Mouse (Mus musculus) hindbrain, embryonic 10.5 days (tissue): ENCODE results near the gene Zic5. TPM values are rescaled to one million over a fixed set of nuclear protein-coding genes. Genes with fewer than 3 reads are reported as not detected.

Source experiments
- DNase-seq: peaks from one replicate; pipeline ENCODE4 v3.0.0-alpha.2; 2017; ENCODE audit warnings: low spot score
- H3K27ac ChIP-seq: fragments of 300-500 bp; sonication (generic); 2 replicates; pipeline ENCODE4 v1.5.1; 2016; ENCODE audit warnings: mild to moderate bottlenecking, moderate library complexity
- H3K27me3 ChIP-seq: fragments of 300-500 bp; sonication (generic); 2 replicates; pipeline ENCODE4 v1.6.1; 2016; ENCODE audit warnings: mild to moderate bottlenecking; ENCODE audit not compliant: poor library complexity, insufficient read depth, severe bottlenecking
- H3K36me3 ChIP-seq: fragments of 300-500 bp; sonication (generic); 2 replicates; pipeline ENCODE4 v1.6.1; 2016; ENCODE audit warnings: mild to moderate bottlenecking, moderate library complexity
- H3K4me1 ChIP-seq: fragments of 300-500 bp; sonication (generic); replicated peaks from 2 replicates; pipeline ENCODE4 v1.6.1; 2016; ENCODE audit warnings: mild to moderate bottlenecking
- H3K4me3 ChIP-seq: fragments of 300-500 bp; sonication (generic); 2 replicates; pipeline ENCODE4 v1.5.1; 2016; ENCODE audit warnings: mild to moderate bottlenecking, moderate library complexity
- H3K9me3 ChIP-seq: fragments of 300-500 bp; sonication (generic); 2 replicates; pipeline ENCODE4 v1.6.1; 2016; ENCODE audit warnings: mild to moderate bottlenecking, moderate library complexity
- WGBS: fragments of 180-500 bp; shearing (Covaris S2); methylation state at CpG from one replicate; pipeline ENCODE4 v1.1.7; 2016; 5-methylcytosine and 5-hydroxymethylcytosine counted together
- polyA plus RNA-seq: library from polyadenylated mRNA; unstranded; fragments of >200 nt; fragmentation: Nextera tagmentation; extraction: Ambion mirVana; gene quantifications from 2 replicates; pipeline ENCODE4 v1.2.1, GENCODE M21; 2016

Gene Zic5
- polyA plus RNA-seq, 1 experiment from 2014 or later, result 16.5 TPM

DNA sequence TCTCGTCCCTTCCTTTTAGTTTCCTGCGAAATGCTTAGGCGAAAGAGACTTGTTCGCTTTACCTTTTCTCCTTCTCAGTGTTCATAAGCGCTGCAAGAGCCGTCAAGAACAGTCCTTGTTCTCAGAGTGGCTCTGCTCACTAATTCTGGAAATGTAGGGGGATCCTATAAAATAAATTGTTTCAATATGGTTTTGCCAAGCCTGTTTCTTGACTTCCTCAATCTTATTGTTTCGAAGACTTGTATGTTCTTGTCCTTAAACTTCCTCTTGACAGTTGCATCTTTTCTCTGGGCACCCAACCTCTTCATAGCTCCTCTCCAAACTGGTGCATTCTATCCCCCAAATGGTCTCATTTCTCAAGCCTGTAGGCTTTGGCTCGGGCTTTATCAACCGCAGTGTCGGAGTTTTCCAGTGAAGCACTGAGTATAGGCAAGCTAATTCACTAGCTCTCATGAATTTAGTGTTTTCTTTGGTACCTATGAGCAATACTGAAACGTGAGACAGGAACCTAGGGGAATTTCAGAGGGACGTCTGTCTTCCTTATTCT lies 20.2 kb upstream of the Zic5 start:
- Histone ChIP-seq H3K4me3 (peak overlapping the region; percentile 41), H3K36me3 (no peaks in the 10 kb centered on the region; the same call in 1 of the 2 replicates), H3K9me3 (no peaks in the 10 kb centered on the region), H3K27me3 (peaks cover 99% of the 10 kb centered on the region), H3K4me1 (peaks cover 60% of the 10 kb centered on the region), H3K27ac (peak overlapping the region; percentile 77)
- peak; percentile 39 for DNase-seq
- WGBS, result under 1% methylated on average over 12 of the region's 12 CpGs

DNA sequence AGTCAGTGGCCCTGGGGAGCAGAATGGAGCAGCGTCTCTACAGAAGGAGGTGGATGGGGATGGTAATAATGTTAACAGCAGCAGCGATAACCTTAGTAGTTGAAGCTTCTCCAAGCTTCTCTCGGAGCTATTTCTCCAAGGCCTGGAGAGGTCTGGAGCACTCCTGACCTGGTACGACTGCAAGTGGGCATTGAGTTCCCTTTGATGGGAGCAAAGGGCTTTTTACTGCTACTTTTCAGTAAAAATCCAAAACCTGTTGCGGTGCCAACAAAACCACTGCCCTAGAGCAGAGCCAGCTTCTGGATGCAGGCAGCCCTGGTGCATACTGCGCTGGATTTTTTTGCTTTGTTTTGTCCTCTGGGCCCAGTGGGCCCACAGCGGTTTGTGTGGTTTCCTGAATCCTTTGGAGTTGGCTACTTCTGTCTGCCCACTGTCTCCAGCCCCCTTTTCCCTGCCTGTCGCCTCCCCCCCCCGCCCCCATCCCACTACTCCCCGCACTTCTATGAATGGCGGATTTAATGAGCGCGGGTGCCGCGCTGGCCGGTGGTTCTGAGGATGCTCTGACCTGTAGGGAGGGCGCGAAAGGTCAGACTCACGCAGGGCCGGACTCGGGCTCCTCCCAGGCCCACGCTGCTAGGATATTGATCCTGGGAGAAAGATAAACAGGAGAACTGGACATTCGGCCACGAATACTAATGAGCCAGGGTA lies 19.5 kb upstream of the Zic5 start:
- Histone ChIP-seq H3K4me3 (peak overlapping the region; percentile 41), H3K36me3 (no peaks in the 10 kb centered on the region; the same call in 1 of the 2 replicates), H3K27me3 (peaks cover 99% of the 10 kb centered on the region), H3K9me3 (no peaks in the 10 kb centered on the region), H3K4me1 (peaks cover 57% of the 10 kb centered on the region), H3K27ac (peak overlapping the region; percentile 77)
- WGBS, result under 1% methylated on average over 24 of the region's 24 CpGs
- DNase-seq, result peak; percentile 67

DNA sequence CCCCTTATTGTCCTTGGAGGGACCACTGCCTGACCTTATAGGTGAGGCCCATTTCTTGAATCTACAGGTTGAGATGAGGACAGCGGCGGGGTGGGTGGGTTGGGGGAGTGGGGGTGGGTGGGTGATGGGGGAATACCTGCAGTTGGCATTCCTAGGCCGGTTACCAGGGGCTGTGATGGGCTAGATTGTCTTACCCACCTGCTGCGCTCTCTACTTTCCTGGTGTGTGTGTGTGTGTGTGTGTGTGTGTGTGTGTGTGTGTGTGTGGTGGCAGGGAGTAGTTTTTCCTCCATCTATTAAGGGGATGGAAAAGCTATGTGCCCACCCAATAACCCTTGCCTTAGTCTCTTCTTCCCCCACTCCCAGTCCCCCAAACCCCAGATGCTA lies 19.0 kb upstream of the Zic5 start:
- peaks cover 2% of the 10 kb centered on the region; the same call in 1 of the 2 replicates for H3K36me3 ChIP-seq
- WGBS, result 5% methylated on average over 4 of the region's 4 CpGs
- peaks cover 53% of the 10 kb centered on the region for H3K4me1 ChIP-seq
- H3K27ac ChIP-seq, result peak overlapping the region; percentile 77
- H3K27me3 ChIP-seq, result peaks cover 99% of the 10 kb centered on the region
- no peaks in the 10 kb centered on the region for H3K9me3 ChIP-seq
- H3K4me3 ChIP-seq, result peak overlapping the region; percentile 41
- DNase-seq, result peak; percentile 24

DNA sequence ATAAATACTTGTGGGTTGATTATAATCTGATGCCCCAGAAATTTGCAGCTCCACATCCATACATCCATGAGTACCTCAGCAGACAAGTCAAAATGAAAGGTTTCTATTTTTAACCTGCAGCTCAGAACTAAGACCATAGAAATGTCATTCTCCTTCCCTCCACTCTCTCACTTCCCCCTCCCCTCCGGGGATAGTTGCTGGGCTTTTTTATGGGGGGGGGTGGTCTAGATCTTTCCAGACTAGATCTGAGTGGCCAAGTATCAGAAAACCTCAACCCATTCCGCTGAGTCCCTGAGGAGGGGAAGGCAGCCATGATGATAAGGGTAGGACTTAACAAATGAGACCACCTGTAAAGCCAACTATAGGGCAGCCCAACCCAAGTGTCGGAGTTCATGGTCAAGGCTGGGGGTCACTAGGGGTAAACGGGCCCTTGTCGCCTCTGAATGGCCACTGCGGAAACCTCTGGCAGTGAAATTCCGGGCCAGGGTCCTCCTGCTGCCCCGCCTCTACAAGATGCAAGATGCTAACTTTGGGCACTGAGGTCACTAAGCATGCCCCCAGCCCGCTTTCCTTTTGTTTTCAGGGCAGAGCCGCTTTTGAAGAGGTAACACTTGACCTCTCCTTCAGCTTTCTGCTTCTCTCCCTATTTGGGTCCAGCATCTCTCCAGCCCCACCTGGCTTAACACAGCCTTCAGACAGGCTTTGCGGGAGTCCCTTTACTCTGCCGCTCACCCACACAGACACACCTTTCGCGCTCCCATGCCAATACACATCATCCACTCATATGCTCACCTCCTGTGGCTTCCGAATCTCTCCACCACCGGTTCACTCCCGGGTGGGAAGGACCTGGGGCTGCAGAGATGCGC lies 18.3 kb upstream of the Zic5 start:
- WGBS, result 2% methylated on average over 18 of the region's 18 CpGs
- peak overlapping the region; percentile 77 for H3K27ac ChIP-seq
- H3K4me3 ChIP-seq, result peak overlapping the region; percentile 41
- H3K36me3 ChIP-seq, result peaks cover 7% of the 10 kb centered on the region
- peaks cover 98% of the 10 kb centered on the region for H3K27me3 ChIP-seq
- DNase-seq, result peak; percentile 60
- no peaks in the 10 kb centered on the region for H3K9me3 ChIP-seq
- peaks cover 54% of the 10 kb centered on the region for H3K4me1 ChIP-seq

DNA sequence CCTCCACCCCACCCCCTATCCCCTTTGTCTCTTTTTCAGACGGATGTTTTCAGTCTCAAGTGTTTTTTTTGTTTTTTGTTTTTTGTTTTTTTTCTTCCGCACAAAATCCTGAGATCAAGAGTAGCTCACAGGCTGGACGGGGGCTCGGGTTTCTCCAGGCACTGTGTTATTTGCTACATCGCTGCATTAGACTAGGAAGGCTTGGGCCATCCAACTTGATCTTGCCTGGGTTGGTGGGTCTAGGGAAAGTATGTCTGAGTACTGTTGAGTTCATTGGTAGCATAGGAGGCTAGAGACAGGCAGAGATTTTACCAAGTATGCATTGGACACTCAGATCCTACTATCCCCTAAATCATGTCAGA lies 17.5 kb upstream of the Zic5 start:
- H3K4me1 ChIP-seq, result peaks cover 59% of the 10 kb centered on the region
- peak overlapping the region; percentile 81 for H3K4me3 ChIP-seq
- peaks cover 12% of the 10 kb centered on the region for H3K36me3 ChIP-seq
- H3K27ac ChIP-seq, result peak overlapping the region; percentile 97
- 2% methylated on average over 5 of the region's 5 CpGs for WGBS
- H3K27me3 ChIP-seq, result peaks cover 98% of the 10 kb centered on the region
- no peaks in the 10 kb centered on the region for H3K9me3 ChIP-seq
- DNase-seq, result no peak

DNA sequence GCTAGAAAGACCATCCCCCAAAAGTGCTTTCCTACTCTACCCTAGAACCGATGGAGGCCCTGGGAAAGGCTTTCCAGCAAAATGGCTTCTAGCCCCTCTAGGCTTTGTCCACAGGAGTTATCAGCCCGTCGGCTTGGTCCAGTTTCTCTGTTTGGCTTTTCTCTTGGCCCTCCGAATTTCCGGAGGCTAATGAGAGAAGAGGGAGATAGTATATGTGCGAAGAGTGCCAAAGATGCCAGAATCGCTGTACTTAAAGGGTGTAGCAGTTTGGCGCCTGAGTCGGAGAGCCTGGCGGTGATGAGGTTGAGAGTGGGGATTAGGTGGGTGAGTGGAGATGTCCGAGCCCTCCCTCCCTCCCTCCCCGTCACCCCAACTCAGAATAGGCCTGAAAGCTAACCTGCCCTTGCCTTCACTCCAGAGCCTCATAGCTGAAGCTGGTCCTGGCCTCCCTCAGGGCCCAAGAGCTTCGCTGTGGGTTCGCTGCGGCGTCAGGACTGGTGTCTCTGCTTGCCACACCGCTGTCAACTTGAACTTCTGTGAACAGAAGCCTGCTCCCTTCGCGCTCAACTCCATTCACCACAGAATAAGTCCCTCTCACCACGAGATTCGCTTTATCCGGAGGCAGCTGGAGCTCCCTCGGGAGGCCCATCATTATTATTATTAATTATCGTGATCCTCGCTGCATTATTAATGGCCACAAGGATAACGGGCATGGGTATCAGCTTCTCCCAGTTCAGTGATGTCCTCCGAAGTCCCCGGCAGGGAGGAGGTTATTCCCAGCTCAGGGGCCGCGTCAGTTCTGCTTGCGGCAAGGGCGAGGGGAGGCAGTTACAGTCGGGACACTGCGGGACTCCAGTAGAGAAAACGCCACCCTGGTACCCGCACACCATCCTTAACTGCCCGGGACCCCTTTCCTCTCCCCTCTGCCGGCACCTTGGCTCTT lies 16.9 kb upstream of the Zic5 start:
- peak overlapping the region; percentile 97 for H3K27ac ChIP-seq
- peak overlapping the region; percentile 81 for H3K4me3 ChIP-seq
- H3K9me3 ChIP-seq, result no peaks in the 10 kb centered on the region
- H3K36me3 ChIP-seq, result peaks cover 12% of the 10 kb centered on the region
- WGBS, result under 1% methylated on average over 38 of the region's 38 CpGs
- peaks cover 59% of the 10 kb centered on the region for H3K4me1 ChIP-seq
- peak; percentile 73 for DNase-seq
- H3K27me3 ChIP-seq, result peaks cover 98% of the 10 kb centered on the region

DNA sequence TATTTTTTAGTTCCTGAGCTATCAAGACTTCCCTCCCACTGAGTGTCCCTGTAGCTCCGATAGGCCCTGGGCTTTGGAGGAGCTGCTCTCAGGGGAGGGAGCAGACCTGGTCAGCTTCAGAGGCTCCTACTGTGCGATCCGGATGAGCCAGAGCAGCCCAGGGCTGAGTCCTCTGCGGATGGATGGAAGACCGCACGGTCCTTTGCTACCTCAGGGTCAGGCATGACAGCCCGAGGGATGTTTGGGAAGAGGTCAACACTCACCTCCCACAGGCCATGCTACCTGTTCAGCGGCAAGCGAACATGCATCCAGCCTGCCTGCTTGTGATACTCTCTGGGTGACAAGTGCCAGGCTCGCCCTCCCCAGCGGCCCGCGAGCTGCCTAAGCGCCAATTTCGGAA lies 15.7 kb upstream of the Zic5 start:
- Histone ChIP-seq H3K27ac (peak overlapping the region; percentile 97), H3K4me3 (peak overlapping the region; percentile 81), H3K4me1 (peaks cover 62% of the 10 kb centered on the region), H3K9me3 (no peaks in the 10 kb centered on the region), H3K36me3 (peaks cover 20% of the 10 kb centered on the region), H3K27me3 (peaks cover 98% of the 10 kb centered on the region)
- peak; percentile 54 for DNase-seq
- 4% methylated on average over 15 of the region's 15 CpGs for WGBS

DNA sequence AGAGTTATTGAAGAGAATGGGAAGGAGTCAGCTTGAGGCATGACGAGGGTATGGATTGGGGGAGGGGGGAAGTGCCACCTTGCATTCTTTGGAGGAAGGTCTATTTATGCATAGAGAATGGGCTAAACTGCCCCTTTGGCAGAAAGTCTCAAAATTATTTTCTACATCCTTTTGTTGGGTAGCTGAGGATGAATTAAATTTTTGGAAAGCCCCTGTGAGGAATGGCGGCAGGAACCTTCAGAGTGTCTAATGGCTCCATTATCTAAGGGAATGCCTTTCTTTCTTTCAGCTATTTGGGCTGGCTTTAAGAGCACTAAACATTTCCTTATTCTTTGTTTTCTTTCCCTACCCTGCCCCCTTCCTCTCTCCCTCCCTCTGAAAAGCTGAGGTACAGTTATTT lies 14.9 kb upstream of the Zic5 start:
- Histone ChIP-seq H3K4me1 (peaks cover 64% of the 10 kb centered on the region), H3K27ac (peak overlapping the region; percentile 97), H3K9me3 (no peaks in the 10 kb centered on the region), H3K36me3 (peaks cover 24% of the 10 kb centered on the region), H3K4me3 (peak overlapping the region; percentile 81), H3K27me3 (peaks cover 98% of the 10 kb centered on the region)
- no peak for DNase-seq
- 6% methylated on average over 2 of the region's 2 CpGs for WGBS

DNA sequence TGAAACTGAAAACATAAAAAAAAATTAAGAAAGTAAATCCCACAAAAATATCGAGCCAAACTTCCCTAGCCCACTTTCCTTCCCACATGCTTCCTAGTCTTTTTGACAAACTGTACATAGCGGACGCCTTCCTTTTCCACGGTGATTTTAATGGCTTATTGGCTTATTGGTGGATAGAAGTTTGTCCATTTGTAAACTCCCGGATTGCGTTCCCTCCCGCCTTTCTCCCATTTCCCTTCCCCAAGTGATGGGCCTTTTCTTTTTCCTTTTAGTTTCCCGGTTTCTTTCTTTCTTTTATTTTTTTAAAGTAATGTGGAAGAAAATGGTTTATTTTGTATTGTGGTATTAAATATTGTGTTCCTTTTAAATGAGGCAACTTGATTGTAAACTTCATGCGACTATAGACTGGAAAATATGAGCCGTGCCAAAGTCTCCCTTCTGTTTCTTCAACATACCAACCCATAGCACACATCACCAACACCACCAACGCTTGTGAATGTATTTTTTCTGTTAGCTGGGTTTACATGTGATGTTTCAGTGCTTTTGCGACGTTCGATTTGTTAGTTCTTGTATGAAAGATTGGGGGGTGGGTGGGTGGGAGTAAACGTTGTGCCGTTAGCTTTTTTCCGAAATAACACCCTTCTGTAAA lies 14.1 kb upstream of the Zic5 start:
- 6% methylated on average over 17 of the region's 17 CpGs for WGBS
- Histone ChIP-seq H3K36me3 (peaks cover 24% of the 10 kb centered on the region), H3K4me1 (peaks cover 64% of the 10 kb centered on the region), H3K9me3 (no peaks in the 10 kb centered on the region), H3K27me3 (peaks cover 98% of the 10 kb centered on the region), H3K4me3 (peak overlapping the region; percentile 81), H3K27ac (peak overlapping the region; percentile 97)
- no peak for DNase-seq

DNA sequence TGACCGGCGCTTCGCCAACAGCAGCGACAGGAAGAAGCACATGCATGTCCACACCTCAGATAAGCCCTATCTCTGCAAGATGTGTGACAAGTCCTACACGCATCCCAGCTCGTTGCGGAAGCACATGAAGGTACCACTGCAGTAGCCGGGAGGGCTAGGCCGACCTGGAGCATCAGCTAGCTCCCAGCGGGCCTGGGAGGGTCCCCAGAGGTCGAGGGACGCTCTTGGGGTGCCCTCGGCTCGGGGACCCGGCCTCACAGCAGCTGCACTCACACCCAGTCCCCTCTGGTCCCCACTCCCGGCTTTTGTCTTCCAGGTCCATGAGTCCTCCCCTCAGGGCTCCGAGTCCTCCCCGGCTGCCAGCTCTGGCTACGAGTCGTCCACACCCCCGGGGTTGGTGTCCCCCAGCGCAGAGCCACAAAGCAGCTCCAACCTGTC lies 13.1 kb upstream of the Zic5 start:
- WGBS, result under 1% methylated on average over 22 of the region's 22 CpGs
- Histone ChIP-seq H3K4me1 (peaks cover 64% of the 10 kb centered on the region), H3K4me3 (peak overlapping the region; percentile 81), H3K9me3 (no peaks in the 10 kb centered on the region), H3K36me3 (peaks cover 24% of the 10 kb centered on the region), H3K27me3 (peaks cover 98% of the 10 kb centered on the region), H3K27ac (peak overlapping the region; percentile 97)
- DNase-seq, result peak; percentile 78

DNA sequence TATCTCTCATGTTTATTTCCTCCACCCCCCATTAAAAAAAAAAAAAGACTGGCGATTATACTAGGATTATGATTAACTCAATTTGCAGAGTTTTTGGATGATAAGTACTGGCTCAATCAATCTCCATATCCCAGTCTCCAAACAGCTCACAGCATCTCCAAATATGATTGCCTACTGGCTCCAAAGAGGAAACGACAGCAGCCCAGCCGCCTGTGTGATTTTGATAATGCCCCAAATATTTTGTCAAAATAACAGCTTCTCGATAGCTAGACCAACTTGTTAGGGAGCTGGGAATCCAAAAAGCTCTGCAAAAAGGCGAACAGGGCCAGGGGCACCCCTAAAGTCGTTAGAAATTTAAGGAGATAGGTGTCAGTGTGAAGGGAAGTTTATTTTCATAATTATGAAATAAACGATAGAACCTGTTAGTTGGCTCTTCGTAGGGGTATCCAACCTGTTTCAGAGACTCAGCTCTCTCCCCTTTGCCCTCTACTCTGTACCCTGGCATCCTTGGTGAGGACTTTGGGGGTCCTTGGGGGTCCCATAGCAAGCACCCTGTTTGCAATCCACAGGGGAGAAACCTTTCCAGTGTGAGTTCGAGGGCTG lies 12.6 kb upstream of the Zic5 start:
- peaks cover 66% of the 10 kb centered on the region for H3K4me1 ChIP-seq
- DNase-seq, result no peak
- peaks cover 98% of the 10 kb centered on the region for H3K27me3 ChIP-seq
- no peaks in the 10 kb centered on the region for H3K9me3 ChIP-seq
- peaks cover 24% of the 10 kb centered on the region for H3K36me3 ChIP-seq
- H3K4me3 ChIP-seq, result peak overlapping the region; percentile 81
- 1% methylated on average over 9 of the region's 9 CpGs for WGBS
- peak overlapping the region; percentile 97 for H3K27ac ChIP-seq
